Mouse (Mus musculus) adipocyte (in vitro differentiated cells): ENCODE measurements at regions not wholly inside any gene's neighbourhood (a gene's known extent, or its start where the extent isn't known, plus 50 kb on each side); places are given as distances from the start of the nearest gene placed in this dataset.

Source experiments
- DNase-seq: peaks from one replicate; pipeline ENCODE4 v3.0.0-alpha.2; 2016; ENCODE audit warnings: low spot score

DNA sequence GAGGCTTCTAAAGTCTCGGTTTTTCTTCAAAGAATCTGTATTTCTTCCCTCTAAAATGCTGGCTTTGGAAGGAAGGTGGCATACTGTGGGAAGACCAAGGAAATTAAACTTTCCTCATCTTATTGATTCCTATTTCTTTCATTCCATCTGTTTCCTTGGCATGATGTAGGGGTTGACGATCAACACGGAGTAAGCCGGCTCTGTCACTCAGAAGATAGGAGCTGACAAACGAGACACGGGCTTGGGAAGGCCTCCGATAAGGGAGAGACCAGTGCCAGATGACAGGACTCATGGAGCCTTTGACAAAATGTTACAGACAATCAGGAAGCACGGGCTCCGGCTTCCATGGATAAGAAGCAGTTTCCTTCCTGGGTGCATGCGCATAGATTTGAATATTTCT is 101.4 kb upstream of the Hsfy2 start:
- no peak for DNase-seq

DNA sequence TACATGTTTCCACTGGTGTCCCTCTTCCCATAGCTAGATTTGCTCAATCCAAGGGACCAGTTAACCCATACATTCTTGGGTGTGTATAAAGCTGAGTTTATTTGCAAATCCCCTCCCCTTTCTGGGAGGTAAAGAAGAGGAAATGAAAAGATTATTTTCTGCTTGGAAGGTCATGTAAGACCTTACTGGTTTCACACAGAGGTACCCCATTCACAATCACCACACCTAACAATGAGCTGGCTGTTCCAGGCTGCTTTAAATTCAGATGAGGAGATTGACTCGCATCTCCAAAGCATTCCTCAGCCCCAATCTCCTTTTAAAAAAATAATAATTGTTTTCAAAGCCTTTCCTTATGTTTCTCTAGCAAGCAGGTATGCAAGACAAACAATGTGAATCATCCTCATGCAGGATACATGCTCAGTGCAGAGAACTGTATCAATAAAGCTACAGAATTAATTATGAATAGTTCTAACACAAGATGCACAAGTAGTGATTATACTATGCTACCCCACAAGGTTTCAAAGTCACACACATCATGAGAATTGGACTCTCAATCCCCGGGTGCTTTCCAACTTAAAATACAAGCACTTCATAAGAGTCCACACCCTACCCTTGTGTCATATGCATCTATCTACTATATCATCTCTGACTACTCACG is 89.1 kb upstream of the Hsfy2 start:
- DNase-seq, result no peak

GRCm38 (mm10) chr1:56723656-56724055 is 86.4 kb upstream of the Hsfy2 start:
- no peak for DNase-seq

DNA sequence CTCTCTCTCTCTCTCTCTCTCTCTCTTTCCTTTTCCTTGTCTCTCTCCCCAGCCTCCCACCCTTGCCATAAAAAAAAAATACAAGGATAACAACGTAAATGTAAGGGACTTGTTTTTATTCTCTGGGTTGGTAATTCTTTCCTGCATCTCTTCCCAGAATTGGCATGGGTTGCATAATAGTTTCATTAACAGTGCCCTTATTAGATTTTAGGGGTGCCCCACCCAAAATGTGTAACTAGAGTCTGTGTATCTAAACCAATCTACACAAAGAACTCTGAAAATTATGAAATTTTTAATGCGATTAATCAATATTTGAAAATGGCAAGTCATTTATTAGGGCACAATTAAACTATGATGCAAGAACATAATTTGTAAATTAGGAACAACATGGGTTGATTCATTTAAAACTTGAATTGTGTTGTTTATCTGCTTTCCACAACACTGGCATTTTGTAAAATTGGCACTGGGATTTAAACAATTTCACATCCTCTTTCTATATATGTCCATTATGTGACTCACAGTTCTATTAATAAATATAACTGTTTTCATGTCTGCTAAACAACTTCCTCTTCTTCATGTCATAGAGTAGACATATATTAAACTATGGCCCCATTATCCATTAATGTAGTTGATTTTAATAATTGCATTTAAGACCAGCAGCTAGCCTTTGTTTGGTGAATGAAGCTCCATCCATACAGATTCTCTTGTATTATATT is 75.9 kb upstream of the Hsfy2 start:
- DNase-seq, result no peak

DNA sequence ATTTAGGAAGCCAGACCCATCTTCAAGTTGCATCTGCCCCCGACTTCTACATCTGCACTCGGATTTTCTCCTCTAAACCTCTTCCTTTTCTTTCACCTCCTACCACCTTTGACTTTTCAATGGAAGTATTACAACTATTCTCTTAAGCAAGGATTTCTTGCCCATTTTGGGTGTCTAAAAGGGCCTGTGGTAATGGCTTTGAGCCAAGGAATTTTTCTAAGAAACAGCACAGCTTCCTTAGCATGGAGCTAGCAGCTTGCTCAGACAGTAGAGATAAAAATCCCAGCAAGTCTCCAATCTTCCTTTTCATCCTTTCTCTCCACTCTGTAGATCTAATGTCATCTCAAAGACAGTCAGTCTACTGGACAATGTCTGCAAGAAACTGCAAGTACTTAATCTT is 63.2 kb upstream of the Hsfy2 start:
- DNase-seq, result peak; percentile 11

DNA sequence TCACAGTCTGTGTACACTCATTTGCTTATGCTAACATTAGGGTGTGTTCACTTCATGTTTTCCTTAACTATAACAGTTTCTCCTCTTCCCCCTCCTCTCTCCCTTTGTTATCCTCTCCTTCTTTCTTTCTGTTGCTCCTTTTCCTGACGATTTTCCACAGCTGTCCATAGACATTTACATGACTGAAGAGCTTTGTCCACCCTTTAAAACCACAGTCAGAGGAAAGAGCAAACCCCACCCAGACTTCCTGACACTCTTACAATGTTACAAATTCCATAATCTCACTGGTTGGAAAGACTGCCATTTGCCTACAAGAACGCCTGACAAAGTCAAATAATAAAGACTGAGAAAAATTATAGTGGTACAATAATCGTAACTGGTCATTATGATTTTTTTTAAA is 60.3 kb upstream of the Hsfy2 start:
- no peak for DNase-seq
